Mouse (Mus musculus) erythroblast, embryonic 14.5 days (primary cell): ENCODE results near the gene Abhd5.

ENCODE experiments used
- GATA1 ChIP-seq: IDR thresholded peaks from 2 replicates; pipeline ENCODE4 v1.6.1; 2012; ENCODE audit warnings: low read length, inconsistent platforms, mixed read lengths
- TAL1 ChIP-seq: IDR thresholded peaks from 3 replicates; pipeline ENCODE4 v1.6.1; 2012; ENCODE audit warnings: low read length, inconsistent platforms, mixed read lengths

DNA sequence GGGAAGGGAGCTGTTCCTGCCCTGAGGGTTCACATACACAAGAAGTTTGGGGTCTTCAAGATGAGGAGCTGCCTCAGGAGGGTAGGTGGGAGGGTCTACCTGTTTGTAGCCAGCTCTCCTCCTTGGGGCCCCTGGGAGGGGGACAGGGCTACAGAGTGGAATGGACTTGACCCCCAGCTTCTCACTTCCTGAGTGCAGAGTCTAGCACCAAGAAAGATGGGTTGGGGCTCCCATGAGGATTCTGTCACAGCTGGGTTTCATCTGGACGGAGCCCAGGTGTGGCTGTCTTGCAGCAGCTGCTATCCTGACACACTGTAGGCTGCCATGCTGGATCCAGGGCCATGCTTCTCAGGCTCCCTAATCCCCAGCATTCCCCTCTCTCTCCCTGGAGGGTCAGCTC is 78.3 kb downstream of the Abhd5 start:
- no peak for TF ChIP-seq GATA1
- no peak for TF ChIP-seq TAL1
